Mouse (Mus musculus): Measurements from ENCODE around the gene Plcg2.

Plcg2 gene

DNA sequence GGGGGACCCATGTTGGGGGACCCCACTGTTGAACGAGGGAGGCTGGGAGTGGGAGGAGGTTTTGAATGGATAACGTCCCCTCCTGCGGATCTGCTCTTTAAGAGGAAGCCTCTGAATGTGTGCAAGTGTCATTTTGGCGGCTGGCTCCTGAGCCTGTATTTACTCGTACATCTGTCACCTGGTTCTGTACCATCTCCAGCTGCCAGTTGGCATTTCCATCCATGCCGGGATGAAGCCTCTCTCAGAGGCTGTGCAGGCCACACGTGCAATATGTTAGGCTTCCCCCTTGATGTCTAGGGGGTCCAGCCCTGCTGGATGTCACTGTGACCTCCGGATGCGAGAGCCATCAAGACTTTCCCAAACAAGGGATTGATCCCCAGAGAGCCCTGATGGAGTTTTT, 129.0 kb downstream of the Plcg2 start:
- in situ Hi-C loops (cut with MboI, MseI) = loop anchor here in 1 of 2 experiments (25.0 kb wide), 1 partner anchor 1435 kb away; no protein-coding TSS in a partner anchor

DNA sequence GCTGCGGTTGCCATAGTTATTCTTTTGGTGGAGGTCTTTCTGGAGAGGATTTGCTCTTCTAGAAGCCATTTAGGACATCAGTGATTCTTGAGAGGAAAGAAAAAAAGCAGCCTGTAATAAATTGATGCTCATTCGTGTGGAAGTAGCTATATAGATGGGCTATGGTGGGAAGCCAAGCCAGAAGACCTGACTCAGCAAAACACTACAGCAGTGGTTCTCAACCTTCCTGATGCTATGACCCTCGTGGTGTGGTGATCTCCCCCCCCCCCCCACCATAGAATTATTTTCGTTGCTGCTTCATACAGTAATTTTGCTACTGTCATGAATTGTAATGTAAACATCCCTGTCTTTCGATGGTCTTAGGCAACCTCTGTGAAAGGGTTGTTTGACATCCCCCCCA, 134.4 kb downstream of the Plcg2 start:
- in situ Hi-C loops (cut with MboI, MseI) = loop anchor here in 1 of 2 experiments (25.0 kb wide), 1 partner anchor 1430 kb away; no protein-coding TSS in a partner anchor

DNA sequence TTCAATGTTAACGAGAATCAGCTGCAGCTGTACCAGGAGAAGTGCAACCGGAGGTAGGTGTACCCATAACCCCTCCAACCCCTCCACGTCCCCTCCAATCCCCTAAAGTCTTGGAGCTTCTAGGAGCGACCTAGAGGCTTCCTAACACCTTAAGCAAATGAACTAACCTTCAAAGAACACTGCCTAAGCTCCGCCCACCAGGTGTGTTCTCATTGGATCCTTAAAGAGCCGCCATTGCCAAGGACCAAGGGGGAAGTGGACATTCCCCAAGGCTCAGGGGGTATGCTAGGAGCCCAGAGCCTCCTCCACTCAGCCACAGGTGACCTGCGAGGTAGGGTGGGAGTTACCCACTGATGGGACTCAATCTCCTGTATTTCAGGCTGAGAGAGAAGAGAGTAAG, 136.3 kb downstream of the Plcg2 start:
- in situ Hi-C loops (cut with MboI, MseI) = loop anchor here in 1 of 2 experiments (25.0 kb wide), 1 partner anchor 1428 kb away; no protein-coding TSS in a partner anchor

DNA sequence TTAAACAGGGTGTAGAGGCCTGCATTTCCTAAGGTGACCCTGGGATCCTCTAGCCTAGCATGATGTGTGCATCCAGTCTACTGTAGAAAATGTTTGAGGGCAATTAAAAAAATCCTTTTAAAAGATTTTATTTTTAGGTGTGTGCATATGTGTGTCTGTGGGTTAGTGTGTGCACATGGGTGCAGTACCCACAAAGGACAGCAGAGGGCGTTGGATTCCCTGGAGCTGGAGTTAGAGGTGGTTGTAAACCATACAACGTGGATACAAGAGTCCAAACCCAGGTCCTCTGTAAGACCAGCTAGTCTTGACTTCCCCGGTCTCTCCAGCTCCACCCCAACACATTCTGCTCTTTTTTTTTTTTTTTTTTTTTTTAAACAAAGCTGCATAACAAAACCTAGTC, 139.4 kb downstream of the Plcg2 start:
- in situ Hi-C loops (cut with MboI, MseI) = loop anchor here in 1 of 2 experiments (25.0 kb wide), 1 partner anchor 1425 kb away; no protein-coding TSS in a partner anchor

DNA sequence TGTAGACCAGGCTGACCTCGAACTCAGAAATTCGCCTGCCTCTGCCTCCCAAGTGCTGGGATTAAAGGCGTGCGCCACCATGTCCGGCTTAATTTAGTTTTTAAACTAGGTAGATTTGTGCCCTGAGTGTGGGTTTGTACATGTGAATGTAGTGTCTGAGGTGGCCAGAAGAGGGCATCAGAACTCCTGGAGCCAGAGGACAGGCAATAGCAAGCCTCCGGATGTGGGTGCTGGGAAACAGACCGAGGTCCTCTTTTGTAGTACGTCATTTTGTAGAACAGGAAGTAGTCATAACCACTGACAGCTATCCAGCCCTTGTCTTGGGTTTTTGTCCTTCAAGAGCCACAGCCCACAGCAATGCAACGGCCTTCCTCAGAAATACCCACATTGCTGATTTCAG, 141.5 kb downstream of the Plcg2 start:
- in situ Hi-C loops (cut with MboI, MseI) = loop anchor here (10.0 to 25.0 kb wide), 2 partner anchors 225 to 1423 kb away; no protein-coding TSS in a partner anchor

DNA sequence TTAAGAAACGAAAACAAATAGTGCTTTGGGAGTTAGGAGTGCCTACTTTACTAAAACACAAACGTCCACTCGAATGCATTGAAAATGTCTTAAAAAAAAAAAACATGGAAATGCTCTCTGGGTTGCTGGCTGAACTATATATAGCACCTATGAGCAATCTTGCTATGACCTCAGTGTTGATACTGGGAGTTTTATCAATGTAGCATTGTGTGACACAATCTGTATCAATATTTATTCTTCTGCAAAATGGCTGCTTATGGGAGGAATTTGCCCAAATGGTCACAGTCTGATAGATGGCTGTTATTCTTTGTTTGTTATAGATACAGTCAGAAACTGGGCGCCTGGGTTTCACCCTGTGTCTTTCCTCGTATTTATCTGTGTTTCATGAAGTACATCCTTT, 147.4 kb downstream of the Plcg2 start:
- in situ Hi-C loops (cut with MboI, MseI) = loop anchor here (10.0 to 25.0 kb wide), 2 partner anchors 219 to 1417 kb away; no protein-coding TSS in a partner anchor

DNA sequence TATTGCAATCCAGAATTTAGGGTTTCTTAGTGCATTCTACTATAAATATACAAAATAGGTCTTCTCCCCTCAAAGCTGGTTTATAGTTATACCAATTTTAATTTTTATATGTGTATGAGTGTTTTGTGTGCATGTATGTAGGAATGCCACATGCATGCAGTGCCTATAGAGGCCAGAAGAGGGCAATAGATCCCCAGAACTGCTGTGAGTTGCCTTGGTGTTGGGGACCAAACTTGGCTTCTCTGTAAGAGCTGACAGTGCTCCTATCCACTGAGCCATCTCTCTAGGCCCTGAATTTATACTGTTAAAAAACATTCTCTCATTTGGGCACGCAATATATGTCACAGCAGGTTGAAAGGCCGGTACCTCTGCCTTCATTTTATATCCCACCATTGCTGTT, 147.9 kb downstream of the Plcg2 start:
- in situ Hi-C loops (cut with MboI, MseI) = loop anchor here (10.0 to 25.0 kb wide), 2 partner anchors 219 to 1416 kb away; no protein-coding TSS in a partner anchor

DNA sequence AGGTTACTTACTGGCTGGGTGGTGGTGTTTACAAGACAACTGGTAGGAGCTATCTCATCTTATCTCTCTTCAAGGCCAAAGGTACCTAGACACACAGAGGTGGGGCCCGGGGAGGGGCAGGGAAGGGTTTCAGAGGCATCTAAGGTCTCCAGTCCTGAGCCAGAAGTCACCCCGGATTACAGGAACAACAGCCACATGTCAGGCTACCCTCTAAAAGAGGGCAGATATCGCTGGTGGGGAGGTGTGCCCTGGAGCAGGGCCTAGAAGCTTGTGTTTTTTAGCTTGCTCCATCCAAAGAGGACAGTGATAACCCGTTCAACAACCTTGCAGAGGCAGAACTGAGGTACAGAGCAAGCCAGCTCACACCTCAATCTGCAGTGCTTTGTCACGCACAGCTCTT, 148.3 kb downstream of the Plcg2 start:
- in situ Hi-C loops (cut with MboI, MseI) = loop anchor here (10.0 to 25.0 kb wide), 2 partner anchors 218 to 1416 kb away; no protein-coding TSS in a partner anchor

DNA sequence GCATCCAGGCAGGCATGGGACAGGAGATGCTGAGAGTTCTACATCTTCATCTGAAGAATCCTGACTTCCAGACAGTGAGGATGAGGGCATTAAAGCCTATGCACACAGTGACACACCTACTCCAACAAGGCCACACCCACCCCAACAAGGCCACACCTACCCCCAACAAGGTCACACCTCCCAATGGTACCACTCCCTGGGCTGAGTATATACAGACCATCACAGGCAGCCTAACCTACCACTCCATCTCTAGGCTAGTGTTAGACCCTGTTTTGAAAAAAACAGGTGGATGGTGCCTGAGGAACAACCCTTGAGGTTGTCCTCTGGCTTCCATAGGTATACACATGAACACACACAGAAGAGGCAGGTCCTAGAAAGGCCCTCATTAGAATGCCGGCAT, 154.2 kb downstream of the Plcg2 start:
- in situ Hi-C loops (cut with MboI, MseI) = no loop called here

DNA sequence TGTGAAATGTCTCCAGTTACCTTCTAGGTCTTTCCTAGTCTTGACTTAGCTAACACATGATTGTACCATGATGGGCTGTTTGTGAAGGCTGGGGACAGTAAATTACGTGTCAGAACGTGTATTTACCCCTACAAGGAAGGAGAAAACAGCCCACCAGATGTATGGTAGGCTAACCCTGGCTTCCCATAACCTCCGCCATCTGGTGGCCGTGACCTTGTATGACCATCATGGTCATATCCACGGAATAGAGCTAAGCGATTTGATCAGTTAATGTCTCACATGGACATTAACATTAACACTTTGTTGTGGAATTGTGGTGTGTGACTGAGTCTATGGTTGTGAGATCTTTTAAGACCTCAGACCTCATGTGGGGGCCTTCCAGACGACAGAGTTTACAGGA, 160.9 kb downstream of the Plcg2 start:
- in situ Hi-C loops (cut with MboI, MseI) = no loop called here

DNA sequence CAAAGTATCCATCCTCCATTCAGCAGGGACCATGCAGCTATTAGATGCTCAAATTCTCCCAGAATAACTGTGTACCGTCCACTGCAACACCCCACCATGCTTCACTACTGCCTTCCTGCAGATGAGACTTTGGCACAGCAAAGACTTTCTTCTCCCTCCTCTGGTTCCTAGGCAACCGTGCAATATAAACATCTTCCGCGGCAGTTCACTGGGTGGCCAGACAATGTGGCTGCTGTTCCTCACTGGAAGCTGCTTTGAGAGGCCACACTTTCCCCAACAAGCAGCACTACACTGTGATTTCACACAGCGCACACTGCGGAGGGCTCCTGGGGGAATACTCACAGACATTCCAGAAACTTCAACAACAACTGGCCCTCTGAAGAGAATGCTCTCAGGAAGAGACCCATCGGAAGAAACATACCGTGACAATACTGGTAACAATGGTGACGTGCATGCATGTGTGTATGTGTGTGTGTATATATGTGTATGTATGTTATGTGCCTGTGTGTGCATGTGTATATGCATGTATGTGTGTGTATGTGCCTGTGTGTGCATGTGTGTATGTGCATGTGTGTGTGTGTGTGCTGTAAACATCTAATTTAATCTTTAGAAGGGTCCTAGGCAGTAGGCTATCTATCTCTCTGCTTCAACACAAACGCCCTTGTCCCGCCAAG, 162.4 kb downstream of the Plcg2 start:
- in situ Hi-C loops (cut with MboI, MseI) = no loop called here

DNA sequence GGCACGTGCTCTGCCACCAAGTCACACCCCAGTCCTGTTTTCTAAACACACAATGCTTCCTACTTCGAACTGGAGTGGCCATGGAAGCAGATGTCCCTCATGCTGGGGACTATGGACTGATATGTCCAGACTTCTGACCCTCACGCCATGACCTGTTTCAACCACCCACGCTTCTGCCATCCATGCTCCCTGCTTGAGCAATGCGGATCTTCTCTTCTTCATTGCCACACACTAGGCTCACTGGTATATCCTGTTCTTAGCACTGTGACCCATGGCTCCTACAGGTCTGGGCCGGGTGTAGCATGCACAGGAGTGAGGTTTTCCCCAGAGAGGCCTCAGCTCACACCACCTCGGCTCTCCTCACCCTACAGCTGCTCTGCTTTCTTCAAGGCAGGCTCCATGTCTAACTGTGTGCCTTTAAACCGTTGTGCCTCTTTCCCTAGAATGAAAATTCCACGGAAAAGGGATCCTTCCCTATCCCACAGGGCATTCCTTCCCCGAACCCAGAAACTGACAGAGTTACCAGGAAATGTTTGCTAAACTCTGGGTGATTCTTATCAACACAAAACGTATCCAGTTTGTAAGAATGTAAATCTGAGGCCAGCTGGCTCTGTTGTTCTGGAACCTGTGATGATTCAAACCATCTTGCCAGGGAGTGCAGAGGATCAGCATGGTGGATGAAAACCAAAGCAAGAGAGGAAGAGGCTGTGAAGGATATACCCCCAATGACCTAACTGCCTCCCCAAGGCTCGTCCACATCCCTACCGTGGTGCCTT, 169.4 kb downstream of the Plcg2 start:
- in situ Hi-C loops (cut with MboI, MseI) = no loop called here

DNA sequence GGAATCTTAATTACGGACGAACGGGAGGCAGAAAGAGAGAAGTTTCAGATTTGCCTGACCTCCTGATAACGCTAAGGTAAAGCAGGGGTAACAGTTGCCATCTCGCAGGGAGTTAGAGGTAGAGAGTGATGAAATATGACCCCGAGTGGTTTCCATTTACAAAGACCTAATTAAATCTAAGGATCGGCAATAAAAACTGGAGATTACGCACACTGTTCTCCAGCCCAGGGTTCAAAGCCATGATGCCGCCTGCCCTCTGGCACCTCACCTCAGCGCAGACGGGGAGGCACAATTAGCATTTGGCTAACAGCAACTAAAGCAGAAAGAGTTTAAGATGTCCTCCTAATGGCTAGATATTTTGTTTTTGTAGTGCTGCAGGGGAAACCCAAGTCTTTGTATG, 172.4 kb downstream of the Plcg2 start:
- in situ Hi-C loops (cut with MboI, MseI) = no loop called here

DNA sequence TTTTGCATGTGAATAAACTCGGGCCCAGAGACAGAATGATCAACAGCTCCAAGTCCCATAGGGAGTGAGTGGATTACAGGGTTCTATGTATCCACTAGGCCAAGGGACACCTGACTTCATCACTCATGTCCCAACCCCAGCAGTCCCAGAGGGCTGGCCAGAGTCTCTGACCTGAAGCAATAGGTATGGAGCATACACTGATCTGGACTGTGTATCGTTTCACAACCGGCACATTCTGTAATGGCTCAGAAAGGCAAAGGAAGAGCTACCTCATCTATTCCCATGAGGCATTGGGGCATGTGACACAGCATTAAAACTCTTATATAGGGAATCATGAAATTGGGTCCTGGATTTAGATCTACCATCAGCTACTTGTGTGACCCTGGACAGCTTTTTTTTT, 174.5 kb downstream of the Plcg2 start:
- in situ Hi-C loops (cut with MboI, MseI) = no loop called here

DNA sequence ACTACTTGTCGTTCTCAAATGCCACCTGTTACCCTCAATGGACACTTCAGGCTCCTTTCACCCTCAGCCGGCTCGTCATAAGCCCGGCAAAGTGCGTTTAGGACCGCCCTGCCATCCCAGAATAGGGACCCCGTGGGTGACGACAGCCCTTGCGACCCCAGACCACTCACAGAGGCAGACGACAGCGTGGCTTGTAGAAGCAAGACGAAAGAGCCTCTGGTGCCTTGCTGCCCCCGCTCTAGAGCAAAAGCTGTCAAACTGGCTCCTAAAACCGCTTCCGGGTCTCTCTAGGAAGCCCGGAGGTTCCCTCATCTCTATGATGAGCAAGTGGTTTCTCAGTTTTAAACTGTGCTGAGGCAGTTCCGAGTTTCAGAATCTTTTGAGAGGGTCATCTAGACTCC, 175.3 kb downstream of the Plcg2 start, which contains the start of gene Sdr42e1:
Sdr42e1 (minus strand) TSS at position 260 of the 401 bp plus-strand sequence.
- in situ Hi-C loops (cut with MboI, MseI) = no loop called here

DNA sequence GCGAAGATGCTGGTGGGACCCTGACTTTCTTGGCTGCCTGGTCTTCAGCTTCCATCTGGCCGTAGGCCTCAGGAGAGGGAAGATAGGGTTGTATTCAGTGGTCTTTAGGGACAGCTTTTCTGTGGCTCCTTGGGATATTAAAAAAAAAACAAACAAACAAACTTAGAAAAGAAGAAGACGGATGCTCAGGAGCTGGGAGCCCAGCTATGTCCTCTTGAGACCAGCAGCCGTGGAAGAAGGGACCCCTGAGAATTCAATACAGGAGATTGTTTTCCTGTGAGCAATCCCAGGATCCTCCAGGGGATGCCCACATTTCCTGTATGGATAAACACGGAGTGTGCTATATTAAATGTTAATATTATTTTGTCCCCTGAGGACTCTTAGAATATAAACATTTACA, 177.1 kb downstream of the Plcg2 start:
- in situ Hi-C loops (cut with MboI, MseI) = no loop called here

DNA sequence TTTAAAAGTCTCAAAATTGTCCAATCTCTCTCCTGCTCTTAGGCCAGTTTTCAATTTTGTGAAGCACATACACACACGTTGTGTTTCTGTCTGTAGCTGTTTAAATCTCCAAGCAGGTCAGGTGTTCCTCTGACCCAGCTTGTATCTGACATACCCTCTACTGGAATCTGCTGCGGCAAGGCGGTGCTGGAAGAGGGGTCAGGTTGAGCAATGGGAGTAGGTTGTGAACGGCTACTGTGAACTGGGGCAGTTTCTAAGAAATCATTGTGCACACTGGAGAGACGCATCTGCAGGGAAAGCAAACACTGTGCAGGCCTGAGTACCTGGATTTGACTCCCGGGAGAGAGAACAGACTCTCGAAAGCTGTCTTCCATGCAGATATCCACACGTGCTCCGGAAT, 178.4 kb downstream of the Plcg2 start:
- in situ Hi-C loops (cut with MboI, MseI) = no loop called here

DNA sequence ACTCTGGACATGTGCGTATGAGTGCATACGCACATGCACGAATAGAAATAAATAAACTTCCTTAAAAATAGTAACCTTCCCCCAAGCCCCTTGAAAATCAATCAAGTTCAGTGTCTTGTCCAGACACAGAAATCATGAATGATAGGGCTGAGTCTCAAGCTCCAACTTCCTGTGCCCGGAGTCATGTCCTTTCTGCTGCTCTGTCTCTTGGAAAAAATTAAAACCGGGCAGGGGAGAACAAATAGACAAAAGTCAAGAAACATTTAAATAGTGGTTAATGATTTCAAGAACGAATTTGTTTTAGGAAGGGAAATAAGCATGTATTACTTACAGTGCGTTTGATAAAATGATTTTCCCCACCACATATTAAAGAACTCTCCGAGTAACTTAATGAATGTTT, 178.9 kb downstream of the Plcg2 start:
- in situ Hi-C loops (cut with MboI, MseI) = no loop called here

DNA sequence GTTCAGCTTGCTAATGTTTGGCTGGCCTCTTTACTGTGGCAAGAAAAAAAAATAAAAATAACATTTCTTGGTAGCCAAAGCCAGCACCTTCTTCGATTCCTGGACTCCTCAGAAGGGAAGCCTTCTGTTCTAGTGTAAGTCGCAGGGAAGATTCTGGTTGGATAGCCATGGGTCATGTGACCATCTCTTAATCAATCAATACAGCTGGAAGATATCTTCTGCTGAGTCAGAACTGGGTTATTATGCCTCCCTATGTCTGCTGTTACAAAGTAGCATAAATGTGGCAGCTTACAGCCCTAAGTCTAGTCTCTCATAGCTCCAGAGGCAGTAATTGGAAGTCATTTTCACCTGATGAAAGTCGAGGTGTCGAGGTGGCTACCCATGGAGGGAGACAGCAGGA, 180.6 kb downstream of the Plcg2 start:
- in situ Hi-C loops (cut with MboI, MseI) = no loop called here

DNA sequence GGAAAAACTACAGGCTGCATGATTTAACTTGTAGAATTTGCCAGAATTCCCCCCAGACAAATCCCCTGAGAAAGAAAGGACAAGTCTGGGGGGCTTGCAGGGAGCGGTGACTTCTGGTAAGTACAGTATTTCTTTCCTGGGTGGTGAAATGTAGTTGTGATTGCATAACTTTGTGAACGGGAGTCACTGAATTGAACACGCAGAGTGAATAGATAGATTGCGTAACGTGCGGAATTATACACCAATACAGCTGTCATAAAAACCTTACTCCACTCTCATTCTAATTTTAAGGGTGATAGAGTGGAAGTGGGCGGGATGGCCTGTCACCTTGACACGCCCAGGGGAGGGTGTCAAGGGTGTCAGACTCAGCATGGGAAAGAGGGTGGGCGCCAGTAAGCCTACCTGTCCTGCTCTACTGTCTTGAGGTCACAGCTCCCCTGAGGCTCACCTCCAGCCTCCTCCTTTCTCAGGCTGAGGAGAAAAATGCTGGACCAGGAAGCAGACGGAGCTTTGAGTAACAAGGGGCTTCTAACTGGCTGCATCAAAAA, 185.9 kb downstream of the Plcg2 start:
- in situ Hi-C loops (cut with MboI, MseI) = no loop called here

DNA sequence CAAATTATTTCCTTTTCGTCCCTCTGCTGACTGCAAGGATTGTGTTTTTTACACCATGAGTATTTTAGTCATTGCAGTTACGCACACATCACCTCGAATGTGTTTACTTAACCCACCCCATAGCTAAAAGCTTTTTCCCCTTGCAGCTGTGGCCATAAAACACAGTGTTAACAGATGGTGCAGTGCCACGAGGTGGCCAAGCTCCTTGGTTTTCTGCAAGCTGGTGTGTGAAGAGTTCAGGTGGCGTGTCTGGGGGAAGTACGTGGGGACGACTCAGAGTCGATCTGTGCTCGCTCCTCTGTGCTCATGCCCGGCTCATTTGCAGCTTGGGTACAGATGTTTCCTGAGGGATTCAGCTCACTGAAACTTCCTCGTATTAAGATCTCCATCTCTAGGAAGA, 186.4 kb downstream of the Plcg2 start:
- in situ Hi-C loops (cut with MboI, MseI) = no loop called here
